In the genomic region with DNA sequence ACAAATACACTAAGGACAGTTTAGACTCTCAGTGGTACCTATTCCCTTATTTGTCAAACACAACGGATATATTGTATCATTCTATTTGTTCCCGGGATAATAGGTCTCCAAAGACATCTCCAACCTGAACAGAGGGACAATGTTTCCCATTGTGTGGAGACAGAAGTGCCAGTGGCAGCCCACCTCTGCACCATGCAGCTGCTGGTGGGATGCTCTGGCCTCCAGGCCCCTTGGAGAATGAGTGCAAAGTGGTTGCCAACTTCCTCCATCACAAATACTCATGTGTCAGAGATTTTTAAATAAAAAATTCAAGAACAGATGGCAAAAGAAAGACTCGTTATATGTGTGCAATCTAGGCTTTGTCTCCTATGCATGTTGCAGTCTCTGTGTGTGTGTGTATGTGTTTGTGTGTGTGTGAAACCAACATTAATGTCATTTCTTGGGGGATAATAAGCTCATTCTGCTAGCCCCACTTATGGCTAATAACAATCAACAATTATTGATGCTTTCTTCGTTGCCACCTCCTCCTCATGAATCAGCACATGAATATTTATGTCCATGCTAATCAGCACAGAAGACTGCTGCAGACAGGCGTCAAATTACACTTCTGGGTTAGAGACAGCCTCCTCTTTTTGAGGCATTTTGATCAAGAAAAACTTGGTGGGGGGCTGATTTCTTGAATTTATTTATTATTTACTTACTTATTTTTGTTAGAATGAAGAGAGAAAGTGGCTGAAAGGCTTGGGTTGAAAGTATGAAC, we compare ENCODE assay signal across 16 mouse cellular contexts. TPM values are rescaled to one million over a fixed set of nuclear protein-coding genes. Genes with fewer than 3 reads are reported as not detected.
A peak's percentile ranks its signal among the peaks of the same experiment; 100 is the strongest.
DNase-seq lines count a peak whose midpoint lies in the region; ATAC-seq and TF ChIP-seq lines count a peak whose summit lies in the region.
"Had no signal": no experiment of that assay in that cellular context is flagged by ENCODE, and none has a peak within 500 bp of the region (broad histone marks: within the 10 kb centered on the region; RNA-seq: fewer than 3 reads in every experiment).

No protein-coding gene starts in this region.

- no peak overlapping the region for H3K27ac ChIP-seq in heart, adult 2 months
- peak overlapping the region; percentile 87 for H3K27ac ChIP-seq in forebrain, embryonic 15.5 days (replicated peaks)
- no peak overlapping the region for H3K27ac ChIP-seq in hindbrain, embryonic 16.5 days (ENCODE audit: low read depth, low read length)
- H3K27ac ChIP-seq: lung, embryonic 15.5 days had no signal

- intact Hi-C loops in heart, adult 2 months (cut with DNase I) = no loop called here

- peak; percentile 85 for ATAC-seq in forebrain, embryonic 15.5 days (replicated peaks)
- ATAC-seq in hindbrain, embryonic 16.5 days = 0 out of 2 replicates have a peak, but pooled peaks have one; percentile 32
- ATAC-seq in activated CD4-positive, CD25-positive, alpha-beta regulatory T cell, adult 4 months = no peak
- ATAC-seq: intestine, postnatal 0 days had no signal

- peak; percentile 46 for DNase-seq in heart, adult 11 months
- no peak for DNase-seq in heart, adult 2 months
- peak; percentile 34 for DNase-seq in 416B (ENCODE audit: low read depth)
- no peak for DNase-seq in cerebellum, postnatal 14 days
- no peak for DNase-seq in urinary bladder, adult 2 months (ENCODE audit: low spot score)
- DNase-seq: cerebellum, adult 11 months; gastrocnemius, postnatal 10 days; kidney, postnatal 10 days; right cerebral cortex, postnatal 4 days had no signal

- no peaks in the 10 kb centered on the region for H3K79me2 ChIP-seq in heart, adult 2 months (replicated peaks; ENCODE audit: control insufficient read depth, insufficient read depth, low read length)

- TF ChIP-seq POLR2A in heart, adult 2 months (IDR thresholded peaks at IDR 0.05; ENCODE audit: insufficient read depth, low read depth, low read length) = no peak

- no peak overlapping the region for H3K9ac ChIP-seq in heart, adult 2 months (ENCODE audit: low read depth, low read length)
- H3K9ac ChIP-seq in forebrain, embryonic 15.5 days (replicated peaks) = no peak overlapping the region
- no peak overlapping the region for H3K9ac ChIP-seq in hindbrain, embryonic 16.5 days (ENCODE audit: low read depth, low read length)
- H3K9ac ChIP-seq: lung, embryonic 15.5 days had no signal

- 78% methylated on average over 5 of the region's 5 CpGs for WGBS in heart, adult 2 months
- 17% methylated on average over 5 of the region's 5 CpGs for WGBS in forebrain, embryonic 15.5 days
- WGBS in hindbrain, embryonic 16.5 days = 30% methylated on average over 5 of the region's 5 CpGs

- no peak for TF ChIP-seq EP300 in heart, adult 2 months (IDR thresholded peaks at IDR 0.05; ENCODE audit: insufficient read depth, low read depth, low read length)

- H3K4me3 ChIP-seq in heart, adult 2 months = no peak overlapping the region
- no peak overlapping the region for H3K4me3 ChIP-seq in forebrain, embryonic 15.5 days
- H3K4me3 ChIP-seq in hindbrain, embryonic 16.5 days (ENCODE audit: low read length) = no peak overlapping the region
- H3K4me3 ChIP-seq: lung, embryonic 15.5 days; myocyte had no signal

- TF ChIP-seq CTCF in heart, adult 2 months (IDR thresholded peaks at IDR 0.05) = no peak

- H3K9me3 ChIP-seq in forebrain, embryonic 15.5 days = no peaks in the 10 kb centered on the region
- no peaks in the 10 kb centered on the region for H3K9me3 ChIP-seq in hindbrain, embryonic 16.5 days (ENCODE audit: control insufficient read depth, low read length)
- H3K9me3 ChIP-seq: lung, embryonic 15.5 days had no signal

- no peak overlapping the region for H3K4me2 ChIP-seq in forebrain, embryonic 15.5 days (replicated peaks)
- no peak overlapping the region for H3K4me2 ChIP-seq in hindbrain, embryonic 16.5 days (ENCODE audit: low read length)
- H3K4me2 ChIP-seq: heart, embryonic 11.5 days; lung, embryonic 15.5 days had no signal

- H3K36me3 ChIP-seq in heart, adult 2 months (ENCODE audit: control insufficient read depth, insufficient read depth, low read length) = no peaks in the 10 kb centered on the region
- H3K36me3 ChIP-seq in forebrain, embryonic 15.5 days = no peaks in the 10 kb centered on the region
- H3K36me3 ChIP-seq in hindbrain, embryonic 16.5 days (ENCODE audit: control insufficient read depth, insufficient read depth, low read length) = no peaks in the 10 kb centered on the region
- H3K36me3 ChIP-seq: lung, embryonic 15.5 days had no signal

- peaks cover 2% of the 10 kb centered on the region for H3K27me3 ChIP-seq in heart, adult 2 months (ENCODE audit: control insufficient read depth, insufficient read depth, low read length)
- no peaks in the 10 kb centered on the region for H3K27me3 ChIP-seq in forebrain, embryonic 15.5 days
- H3K27me3 ChIP-seq in hindbrain, embryonic 16.5 days (replicated peaks; ENCODE audit: control insufficient read depth, insufficient read depth, low read length) = no peaks in the 10 kb centered on the region
- H3K27me3 ChIP-seq: lung, embryonic 15.5 days had no signal

- H3K4me1 ChIP-seq in heart, adult 2 months (ENCODE audit: control insufficient read depth, insufficient read depth, low read length) = peaks cover 2% of the 10 kb centered on the region
- peaks cover 45% of the 10 kb centered on the region for H3K4me1 ChIP-seq in forebrain, embryonic 15.5 days
- no peaks in the 10 kb centered on the region for H3K4me1 ChIP-seq in hindbrain, embryonic 16.5 days (ENCODE audit: control insufficient read depth, insufficient read depth, low read depth, low read length)

RNA-seq across cellular contexts. Expression of gene Pgm2, which starts 48.9 kb away (rescaled TPM):
- total RNA-seq in heart, adult 2 months (2021) = 1 to 10 TPM; 5.4 to 6.4 TPM
- polyA plus RNA-seq in heart, adult 2 months (2012; rRNA removed) = 3.4 and 5.6 TPM in 2 replicates
- 27.7 and 28.4 TPM in 2 replicates for polyA plus RNA-seq in forebrain, embryonic 15.5 days (2015; fragmentation: Nextera tagmentation; extraction: Ambion mirVana)
- 18.8 and 18.9 TPM in 2 replicates for polyA plus RNA-seq in hindbrain, embryonic 16.5 days (2015; fragmentation: Nextera tagmentation; extraction: Ambion mirVana)
- polyA plus RNA-seq in activated CD4-positive, CD25-positive, alpha-beta regulatory T cell, adult 4 months (2017; shearing (Covaris generic)) = 10 to 100 TPM; 31.3 to 32.2 TPM
- 33.6 and 35.8 TPM in 2 replicates for polyA plus RNA-seq in urinary bladder, adult 2 months (2012; rRNA removed)

Comparison
In these comparisons a context has a peak if more than half of its experiments do, and no peak if none do; other contexts are left out.
1. DNase-seq: peak in heart, adult 11 months (single experiment) and 416B (single experiment); none in heart, adult 2 months (0 of 2), cerebellum, postnatal 14 days (0 of 2) and urinary bladder, adult 2 months (single experiment).